Comparison of ENCODE assay signal across 22 mouse cellular contexts in the genomic region with DNA sequence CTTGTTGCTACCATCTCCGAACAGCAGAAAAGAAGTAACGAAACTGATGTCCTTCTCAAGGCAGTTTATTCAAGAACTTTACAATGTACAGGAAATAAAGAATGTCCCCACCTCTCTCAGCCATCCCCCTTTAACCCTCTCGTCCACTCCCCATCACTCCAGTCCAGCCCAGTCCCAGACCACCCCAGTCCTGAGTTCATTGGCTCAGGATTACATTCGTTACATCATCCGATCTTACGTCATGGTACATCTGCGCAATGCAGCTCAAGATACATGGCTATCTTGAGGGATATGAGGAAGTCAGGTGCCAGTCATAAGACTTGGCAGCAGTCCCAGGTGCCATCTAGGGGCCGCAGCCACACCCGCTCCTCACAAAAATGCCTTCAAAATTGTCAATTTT. TPM values are rescaled to one million over a fixed set of nuclear protein-coding genes. Genes with fewer than 3 reads are reported as not detected.
DNase-seq lines count a peak whose midpoint lies in the region; ATAC-seq lines count a peak whose summit lies in the region.
"Had no signal": no experiment of that assay in that cellular context is flagged by ENCODE, and none has a peak within 500 bp of the region (broad histone marks: within the 10 kb centered on the region; RNA-seq: fewer than 3 reads in every experiment).

No protein-coding gene starts in this region.

- ATAC-seq in common myeloid progenitor, adult 5-6 weeks (replicated peaks; ENCODE audit: low read depth, poor library complexity, severe bottlenecking), result 0 out of 2 replicates have a peak, but pooled peaks have one; percentile 18
- peak; percentile 69 for ATAC-seq in megakaryocyte progenitor cell, adult 5-6 weeks (replicated peaks; ENCODE audit: poor library complexity)
- ATAC-seq: activated CD4-positive, CD25-positive, alpha-beta regulatory T cell, adult 4 months; forebrain, embryonic 13.5 days; forebrain, embryonic 15.5 days; forebrain, postnatal 0 days; Patski had no signal

- no peaks in the 10 kb centered on the region for H3K27me3 ChIP-seq in heart, embryonic 10.5 days (ENCODE audit: insufficient read depth, poor library complexity, severe bottlenecking)
- H3K27me3 ChIP-seq: embryonic facial prominence, embryonic 12.5 days; forebrain, embryonic 13.5 days; forebrain, embryonic 15.5 days; Patski had no signal

- no peaks in the 10 kb centered on the region for H3K9me3 ChIP-seq in heart, embryonic 10.5 days
- H3K9me3 ChIP-seq: embryonic facial prominence, embryonic 10.5 days; embryonic facial prominence, embryonic 12.5 days; forebrain, embryonic 13.5 days; forebrain, embryonic 15.5 days had no signal

- no peak overlapping the region for H3K27ac ChIP-seq in heart, embryonic 10.5 days
- H3K27ac ChIP-seq: embryonic facial prominence, embryonic 10.5 days; embryonic facial prominence, embryonic 12.5 days; forebrain, embryonic 13.5 days; forebrain, embryonic 15.5 days had no signal

- H3K36me3 ChIP-seq in heart, embryonic 10.5 days, result no peaks in the 10 kb centered on the region
- H3K36me3 ChIP-seq: embryonic facial prominence, embryonic 10.5 days; embryonic facial prominence, embryonic 12.5 days; forebrain, embryonic 15.5 days had no signal

- H3K4me1 ChIP-seq in heart, embryonic 10.5 days, result no peaks in the 10 kb centered on the region
- H3K4me1 ChIP-seq: embryonic facial prominence, embryonic 10.5 days; embryonic facial prominence, embryonic 12.5 days; forebrain, embryonic 13.5 days; forebrain, embryonic 15.5 days had no signal

- peak; percentile 28 for DNase-seq in 416B (ENCODE audit: low read depth)
- DNase-seq in heart, embryonic 10.5 days (ENCODE audit: low spot score), result no peak
- DNase-seq in cerebellum, adult 18-20 months, result no peak
- DNase-seq: adrenal gland, adult 8-10 months; adrenal gland, postnatal 14 days; adrenal gland, postnatal 36 days; cerebellum, adult 11-12 months; cerebellum, adult 8-10 months; cerebellum, adult 9-11 months; cerebellum, postnatal 14 days; cerebellum, postnatal 36 days; forebrain, postnatal 0 days had no signal

- H3K4me3 ChIP-seq in heart, embryonic 10.5 days, result no peak overlapping the region
- H3K4me3 ChIP-seq: embryonic facial prominence, embryonic 10.5 days; embryonic facial prominence, embryonic 12.5 days; forebrain, embryonic 13.5 days; forebrain, embryonic 15.5 days had no signal

- 87% methylated on average over 9 of the region's 9 CpGs for WGBS in heart, embryonic 10.5 days

RNA-seq across cellular contexts. Expression of a gene that starts 28.4 kb away (rescaled TPM):
- 1.1 and 1.8 TPM in 2 replicates for total RNA-seq in common myeloid progenitor, adult 5-6 weeks (2017)
- 0.78 and 1.1 TPM in 2 replicates for total RNA-seq in megakaryocyte progenitor cell, adult 5-6 weeks (2015)
- 0.71 and 1.5 TPM in 2 replicates for total RNA-seq in megakaryocyte progenitor cell, adult 5-6 weeks (2017)
- 0.18 and 0.23 TPM in 2 replicates for polyA plus RNA-seq in heart, embryonic 10.5 days (2016; fragmentation: Nextera tagmentation; extraction: Ambion mirVana)
- total RNA-seq: adrenal gland, adult 18-20 months; adrenal gland, adult 8-10 months; adrenal gland, postnatal 36 days had no signal
- polyA plus RNA-seq: activated CD4-positive, CD25-positive, alpha-beta regulatory T cell, adult 4 months; C2C12; Patski had no signal
